Mouse (Mus musculus): ENCODE measurements around the gene Gm10130. TPM values are rescaled to one million over a fixed set of nuclear protein-coding genes. Genes with fewer than 3 reads are reported as not detected.
A peak's percentile ranks its signal among the peaks of the same experiment; 100 is the strongest.
"Not testable (repeated sequence)": the region's sequence is repeated elsewhere in the genome, so short reads cannot be mapped to it uniquely, and the experiment has no call there.

Gm10130 gene
- 1.4 and 2.5 TPM in 2 replicates for polyA plus RNA-seq (2016; fragmentation: Nextera tagmentation; extraction: Ambion mirVana)

GRCm38 (mm10) chr2:150323402-150323801 lies at the start of gene Gm10130:
Gene Gm10130 (plus strand): TSS chr2:150323702.
- H3K36me3 ChIP-seq, result peaks cover 72% of the 10 kb centered on the region
- 94% methylated on average over 5 of the region's 5 CpGs for WGBS
- H3K27me3 ChIP-seq (ENCODE audit: insufficient read depth, poor library complexity, severe bottlenecking), result no peaks in the 10 kb centered on the region
- peaks cover 71% of the 10 kb centered on the region for H3K9me3 ChIP-seq
- H3K4me3 ChIP-seq, result no peak within 1 kb of the TSS
- H3K4me1 ChIP-seq (replicated peaks), result no peaks in the 10 kb centered on the region
- H3K27ac ChIP-seq, result no peak within 1 kb of the TSS
- DNase-seq (ENCODE audit: low spot score), result no peak

- WGBS, result 90% methylated on average over 6 of the region's 6 CpGs
Observed at GRCm38 (mm10) chr2:150293669-150294068, 29.8 kb upstream of the Gm10130 start.

GRCm38 (mm10) chr2:150299096-150299495 lies 24.4 kb upstream of the Gm10130 start:
- no peak for DNase-seq (ENCODE audit: low spot score)
- no peak overlapping the region for H3K4me3 ChIP-seq
- H3K36me3 ChIP-seq, result no peaks in the 10 kb centered on the region
- H3K9me3 ChIP-seq, result 0 out of 2 replicates have a peak, but pooled peaks cover 2% of the 10 kb centered on the region
- H3K4me1 ChIP-seq (replicated peaks), result no peaks in the 10 kb centered on the region
- no peak overlapping the region for H3K27ac ChIP-seq
- 58% methylated on average over 1 of the region's 1 CpGs for WGBS
- no peaks in the 10 kb centered on the region for H3K27me3 ChIP-seq (ENCODE audit: insufficient read depth, poor library complexity, severe bottlenecking)

More at GRCm38 (mm10) chr2:150293669-150294068, 29.8 kb upstream of the Gm10130 start:
- Histone ChIP-seq H3K36me3 (no peaks in the 10 kb centered on the region), H3K4me3 (no peak overlapping the region), H3K9me3 (0 out of 2 replicates have a peak, but pooled peaks cover 8% of the 10 kb centered on the region), H3K27me3 (ENCODE audit: insufficient read depth, poor library complexity, severe bottlenecking) (no peaks in the 10 kb centered on the region), H3K27ac (no peak overlapping the region), H3K4me1 (replicated peaks) (no peaks in the 10 kb centered on the region)
- no peak for DNase-seq (ENCODE audit: low spot score)

- WGBS, result 87% methylated on average over 10 of the region's 10 CpGs
- Histone ChIP-seq H3K27me3 (ENCODE audit: insufficient read depth, poor library complexity, severe bottlenecking) (no peaks in the 10 kb centered on the region), H3K9me3 (no peaks in the 10 kb centered on the region), H3K4me1 (replicated peaks) (0 out of 2 replicates have a peak, but pooled peaks cover 3% of the 10 kb centered on the region), H3K36me3 (no peaks in the 10 kb centered on the region), H3K27ac (no peak overlapping the region), H3K4me3 (no peak overlapping the region)
- DNase-seq (ENCODE audit: low spot score), result no peak
Observed at GRCm38 (mm10) chr2:150307183-150307773, 16.2 kb upstream of the Gm10130 start.

- not testable (repeated sequence) for H3K4me1 ChIP-seq (replicated peaks); H3K27me3 ChIP-seq (ENCODE audit: insufficient read depth, poor library complexity, severe bottlenecking)
- DNase-seq (ENCODE audit: low spot score), result peak; percentile 85
- peaks cover 17% of the 10 kb centered on the region for H3K36me3 ChIP-seq
- H3K4me3 ChIP-seq, result peak overlapping the region; percentile 62
- peak overlapping the region; percentile 86 for H3K27ac ChIP-seq
- WGBS, result 19% methylated on average over 19 of the region's 19 CpGs
- peaks cover 20% of the 10 kb centered on the region for H3K9me3 ChIP-seq
Observed at GRCm38 (mm10) chr2:150310952-150311884, 12.3 kb upstream of the Gm10130 start.

GRCm38 (mm10) chr2:150316140-150316539 lies 7.4 kb upstream of the Gm10130 start:
- H3K9me3 ChIP-seq, result peaks cover 63% of the 10 kb centered on the region
- H3K27ac ChIP-seq, result no peak overlapping the region
- H3K36me3 ChIP-seq, result peaks cover 50% of the 10 kb centered on the region
- no peaks in the 10 kb centered on the region for H3K4me1 ChIP-seq (replicated peaks)
- DNase-seq (ENCODE audit: low spot score), result no peak
- H3K4me3 ChIP-seq, result no peak overlapping the region
- no peaks in the 10 kb centered on the region for H3K27me3 ChIP-seq (ENCODE audit: insufficient read depth, poor library complexity, severe bottlenecking)

GRCm38 (mm10) chr2:150318973-150319372 lies 4.5 kb upstream of the Gm10130 start:
- H3K4me1 ChIP-seq (replicated peaks), result no peaks in the 10 kb centered on the region
- 85% methylated on average over 1 of the region's 1 CpGs for WGBS
- no peak overlapping the region for H3K4me3 ChIP-seq
- no peaks in the 10 kb centered on the region for H3K27me3 ChIP-seq (ENCODE audit: insufficient read depth, poor library complexity, severe bottlenecking)
- H3K36me3 ChIP-seq, result peaks cover 71% of the 10 kb centered on the region
- H3K27ac ChIP-seq, result no peak overlapping the region
- no peak for DNase-seq (ENCODE audit: low spot score)
- H3K9me3 ChIP-seq, result peaks cover 80% of the 10 kb centered on the region

GRCm38 (mm10) chr2:150357136-150357535 lies 33.6 kb downstream of the Gm10130 start:
- not testable (repeated sequence) for H3K4me1 ChIP-seq (replicated peaks); H3K4me3 ChIP-seq; H3K27ac ChIP-seq; DNase-seq (ENCODE audit: low spot score); H3K27me3 ChIP-seq (ENCODE audit: insufficient read depth, poor library complexity, severe bottlenecking)
- peaks cover 17% of the 10 kb centered on the region; the same call in 1 of the 2 replicates for H3K9me3 ChIP-seq
- peaks cover 19% of the 10 kb centered on the region for H3K36me3 ChIP-seq

GRCm38 (mm10) chr2:150362113-150362877 lies 38.8 kb downstream of the Gm10130 start, which contains the start of gene 3300002I08Rik:
Gene 3300002I08Rik (minus strand): TSS chr2:150362765.
- peak within 1 kb of the TSS; percentile 93 for H3K27ac ChIP-seq
- WGBS, result 6% methylated on average over 17 of the region's 17 CpGs
- H3K27me3 ChIP-seq (ENCODE audit: insufficient read depth, poor library complexity, severe bottlenecking), result not testable (repeated sequence)

GRCm38 (mm10) chr2:150362878-150363229 lies 39.4 kb downstream of the Gm10130 start:
- H3K9me3 ChIP-seq, result no peaks in the 10 kb centered on the region
- DNase-seq (ENCODE audit: low spot score), result no peak
- peaks cover 8% of the 10 kb centered on the region; the same call in 1 of the 2 replicates for H3K36me3 ChIP-seq
- H3K27me3 ChIP-seq (ENCODE audit: insufficient read depth, poor library complexity, severe bottlenecking), result no peaks in the 10 kb centered on the region
- peak overlapping the region; percentile 93 for H3K27ac ChIP-seq
- H3K4me1 ChIP-seq (replicated peaks), result 0 out of 2 replicates have a peak, but pooled peaks cover 4% of the 10 kb centered on the region
- 17% methylated on average over 4 of the region's 4 CpGs for WGBS
- H3K4me3 ChIP-seq, result peak overlapping the region; percentile 69

More at GRCm38 (mm10) chr2:150362113-150362877, 38.8 kb downstream of the Gm10130 start, which contains the start of gene 3300002I08Rik:
- not testable (repeated sequence) for H3K9me3 ChIP-seq; H3K4me1 ChIP-seq (replicated peaks)
- peak; percentile 87 for DNase-seq (ENCODE audit: low spot score)
- Histone ChIP-seq H3K36me3 (peaks cover 12% of the 10 kb centered on the region), H3K4me3 (peak within 1 kb of the TSS; percentile 69)

GRCm38 (mm10) chr2:150385553-150386106 lies 62.1 kb downstream of the Gm10130 start:
- not testable (repeated sequence) for H3K27me3 ChIP-seq (ENCODE audit: insufficient read depth, poor library complexity, severe bottlenecking); H3K4me1 ChIP-seq (replicated peaks); H3K27ac ChIP-seq; H3K4me3 ChIP-seq; DNase-seq (ENCODE audit: low spot score); H3K36me3 ChIP-seq
- H3K9me3 ChIP-seq, result peaks cover 15% of the 10 kb centered on the region; the same call in 1 of the 2 replicates
- WGBS, result 92% methylated on average over 19 of the region's 19 CpGs

- Histone ChIP-seq H3K27me3 (ENCODE audit: insufficient read depth, poor library complexity, severe bottlenecking) (no peaks in the 10 kb centered on the region), H3K9me3 (peaks cover 19% of the 10 kb centered on the region; the same call in 1 of the 2 replicates), H3K36me3 (no peaks in the 10 kb centered on the region), H3K4me1 (replicated peaks) (no peaks in the 10 kb centered on the region), H3K27ac (no peak overlapping the region), H3K4me3 (no peak overlapping the region)
- DNase-seq (ENCODE audit: low spot score), result no peak
- 84% methylated on average over 1 of the region's 1 CpGs for WGBS
Observed at GRCm38 (mm10) chr2:150390198-150390597, 66.7 kb downstream of the Gm10130 start.

Measured in hindbrain, embryonic 10.5 days (tissue).